Mouse (Mus musculus) skeletal muscle tissue, postnatal 0 days (tissue): ENCODE results near the gene Elp6. TPM values are rescaled to one million over a fixed set of nuclear protein-coding genes. Genes with fewer than 3 reads are reported as not detected.

Experiments
- microRNA-seq, 2 experiments: library from miRNA; unstranded; fragments of <30 nt; microRNA quantifications; one replicate each; pipeline ENCODE4; 2016
- polyA plus RNA-seq: library from polyadenylated mRNA; unstranded; fragments of >200 nt; fragmentation: Nextera tagmentation; extraction: Ambion mirVana; gene quantifications from 2 replicates; pipeline ENCODE4 v1.2.1, GENCODE M21; 2015

The Elp6 gene
- polyA plus RNA-seq: 5.6 and 7.0 TPM in 2 replicates

GRCm38 (mm10) chr9:110304969-110305651 is at the start of gene Elp6:
Gene Elp6, plus strand, starts transcription at chr9:110305173.

GRCm38 (mm10) chr9:110333135-110333895 is 28.3 kb downstream of the Elp6 start, which contains the start of gene Scap:
Gene Scap, plus strand, starts transcription at chr9:110333288.

Small RNAs within 50 kb of the gene (microRNA-seq; reads per million reads assigned to microRNA genes)
- gene Mir6236: 9.0 to 20.8 reads per million in 2 experiments

Other genes starting within 250 kb of the Elp6 start
- 29.8 and 31.7 TPM in 2 replicates for gene Smarcc1, start 187.5 kb upstream of the Elp6 start, polyA plus RNA-seq
- 46.8 and 53.9 TPM in 2 replicates for gene Dhx30, start 187.3 kb upstream of the Elp6 start, polyA plus RNA-seq
- gene Cspg5, start 61.4 kb upstream of the Elp6 start, polyA plus RNA-seq: 1.1 and 1.9 TPM in 2 replicates
- gene Scap, start 28.1 kb downstream of the Elp6 start, polyA plus RNA-seq: 11.9 and 12.8 TPM in 2 replicates
- gene Ptpn23, start 103.0 kb downstream of the Elp6 start, polyA plus RNA-seq: 4.8 and 5.8 TPM in 2 replicates
- gene Ngp, start 114.6 kb downstream of the Elp6 start, polyA plus RNA-seq: 1.5 and 3.0 TPM in 2 replicates
- 4.3 and 4.9 TPM in 2 replicates for gene Klhl18, start 171.5 kb downstream of the Elp6 start, polyA plus RNA-seq
- 0.40 and 0.72 TPM in 2 replicates for gene Kif9, start 171.8 kb downstream of the Elp6 start, polyA plus RNA-seq
- 13.0 and 15.4 TPM in 2 replicates for gene Setd2, start 227.4 kb downstream of the Elp6 start, polyA plus RNA-seq